Mouse (Mus musculus) small intestine, adult 2 months (tissue): ENCODE data around the gene Plekha1.

Experiments used
- CTCF ChIP-seq: fragments of 200-500 bp; IDR thresholded peaks from 2 replicates; pipeline ENCODE4 v1.5.1; 2012; ENCODE audit warnings: low read depth, mild to moderate bottlenecking, control low read depth, inconsistent platforms, low read length, moderate library complexity, mixed read lengths; ENCODE audit not compliant: insufficient replicate concordance, insufficient read length; ENCODE audit errors: extremely low read depth
- POLR2A ChIP-seq: fragments of 200-500 bp; IDR thresholded peaks from 2 replicates; pipeline ENCODE4 v1.6.1; 2012; ENCODE audit warnings: low read depth, mild to moderate bottlenecking, control low read depth, inconsistent platforms, low read length, moderate library complexity

GRCm38 (mm10) chr7:130816243-130816642 lies 49.3 kb upstream of the Plekha1 start:
- TF ChIP-seq CTCF (no peak), POLR2A (no peak)
